Mouse (Mus musculus): Measurements from ENCODE around the gene Pacrg. TPM values are rescaled to one million over a fixed set of nuclear protein-coding genes. Genes with fewer than 3 reads are reported as not detected.

Gene Pacrg
- total RNA-seq, 1 experiment from 2014 or later: 2.9 TPM

DNA sequence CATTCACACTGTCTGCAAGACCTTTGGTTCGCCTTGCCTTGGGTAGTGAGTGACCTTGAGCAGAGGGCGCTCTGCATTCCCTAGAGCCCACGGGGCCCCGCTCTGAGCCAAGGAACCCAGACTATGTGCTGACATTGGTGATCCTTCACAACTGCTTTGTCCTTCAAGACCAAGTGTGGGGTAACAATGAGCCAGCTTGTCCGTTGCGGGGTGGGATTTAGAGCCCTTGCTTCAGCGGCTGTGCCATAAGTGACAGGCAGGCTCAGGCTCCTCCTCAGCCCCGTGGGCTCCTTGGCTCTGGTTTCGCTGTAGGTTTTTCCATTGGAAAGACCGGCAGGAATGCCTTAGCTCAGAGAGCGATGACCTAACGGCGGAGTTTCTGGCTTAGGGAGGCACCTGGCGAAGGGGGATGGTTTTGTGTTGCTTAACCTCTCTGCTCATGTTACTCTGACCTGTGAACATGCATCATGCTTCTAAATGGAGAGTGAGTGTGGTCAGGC, 390.3 kb downstream of the Pacrg start:
- DNase-seq: no peak

DNA sequence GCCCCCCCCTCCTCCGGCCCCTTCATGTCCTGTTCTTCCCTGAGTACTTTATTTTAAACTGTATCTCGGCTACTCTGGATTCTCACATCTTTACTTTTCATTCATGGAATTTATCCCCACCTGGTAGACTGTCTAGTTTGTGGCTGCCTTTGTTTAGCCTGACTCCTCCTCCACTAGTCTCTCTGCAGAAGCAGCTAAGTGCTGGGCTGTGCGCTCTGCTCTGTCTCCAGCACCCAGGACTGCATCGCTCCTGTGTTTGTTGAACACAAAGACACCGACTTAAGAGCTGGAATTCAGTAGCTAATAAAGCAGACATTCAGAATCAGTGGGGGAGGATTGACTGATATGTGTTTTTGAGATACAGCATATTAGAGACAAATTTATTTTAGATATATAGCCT, 391.7 kb downstream of the Pacrg start:
- DNase-seq: no peak

DNA sequence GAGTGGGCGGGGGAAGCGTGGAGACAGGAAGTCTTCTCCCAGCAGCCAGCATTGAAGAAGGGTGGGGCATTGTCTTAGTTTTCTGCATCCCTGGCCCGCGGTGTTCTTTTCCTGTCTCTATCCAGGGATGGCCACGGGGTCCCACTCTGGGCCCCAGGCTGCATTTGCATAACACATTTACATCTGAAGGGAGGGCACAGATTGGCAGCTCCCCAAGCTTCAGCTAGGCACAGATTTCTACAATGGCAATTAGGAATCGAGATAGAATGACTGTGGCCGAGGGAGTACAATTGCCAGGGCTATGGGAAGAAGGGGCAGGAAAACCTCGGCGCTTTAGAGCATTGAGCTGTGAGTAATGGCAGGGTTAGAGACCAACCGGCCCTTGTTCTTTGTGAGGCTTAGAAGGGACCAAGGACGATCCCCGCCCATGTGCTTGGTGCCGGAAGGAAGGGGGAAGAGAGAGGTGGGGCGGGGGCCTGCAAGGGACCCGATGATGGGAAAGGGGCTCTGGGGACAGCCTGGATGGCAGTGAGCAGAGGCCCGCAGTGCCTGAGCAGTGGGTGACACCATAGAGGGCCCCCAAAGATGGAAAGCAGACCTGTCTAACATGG, 398.5 kb downstream of the Pacrg start:
- no peak for DNase-seq

DNA sequence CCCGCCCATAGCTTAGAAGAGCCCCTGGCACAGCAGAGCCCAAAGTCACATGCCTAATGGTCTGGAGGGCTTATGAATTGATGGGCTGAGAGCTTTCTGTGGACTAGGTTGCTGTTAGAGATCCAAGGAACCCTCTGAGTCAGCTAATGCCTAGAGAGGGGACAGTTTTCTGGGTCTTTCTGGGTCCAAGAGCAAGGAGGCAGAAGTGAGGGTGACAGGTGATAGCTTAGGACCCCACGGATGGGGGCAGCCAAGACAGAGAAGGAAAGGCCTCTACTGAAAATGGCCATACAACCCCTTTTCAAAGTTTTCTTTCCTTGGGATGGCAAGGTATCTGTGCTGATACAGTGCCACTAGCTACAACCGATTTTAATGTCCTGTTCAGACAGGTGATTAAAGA, 399.1 kb downstream of the Pacrg start:
- no peak for DNase-seq

DNA sequence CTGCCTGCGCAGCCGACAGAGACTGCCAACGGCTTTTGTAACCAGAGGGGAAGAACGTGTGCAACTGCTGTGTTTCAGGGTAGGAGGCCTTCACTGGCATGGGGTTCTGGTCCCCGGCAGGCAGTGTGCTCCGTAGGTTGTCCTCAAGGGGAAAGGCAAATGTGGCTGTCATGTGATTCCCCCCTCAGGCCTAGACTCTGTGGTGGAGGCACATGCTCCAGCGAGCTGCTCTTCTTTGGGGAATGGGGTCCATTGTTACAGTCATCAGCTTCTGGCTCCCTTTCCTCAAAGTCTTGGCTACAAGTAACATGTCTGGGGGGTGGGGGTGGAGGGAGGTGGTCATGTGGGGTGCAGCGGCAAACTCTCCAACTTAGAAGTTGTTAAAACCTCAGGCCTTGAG, 400.3 kb downstream of the Pacrg start:
- DNase-seq: no peak

DNA sequence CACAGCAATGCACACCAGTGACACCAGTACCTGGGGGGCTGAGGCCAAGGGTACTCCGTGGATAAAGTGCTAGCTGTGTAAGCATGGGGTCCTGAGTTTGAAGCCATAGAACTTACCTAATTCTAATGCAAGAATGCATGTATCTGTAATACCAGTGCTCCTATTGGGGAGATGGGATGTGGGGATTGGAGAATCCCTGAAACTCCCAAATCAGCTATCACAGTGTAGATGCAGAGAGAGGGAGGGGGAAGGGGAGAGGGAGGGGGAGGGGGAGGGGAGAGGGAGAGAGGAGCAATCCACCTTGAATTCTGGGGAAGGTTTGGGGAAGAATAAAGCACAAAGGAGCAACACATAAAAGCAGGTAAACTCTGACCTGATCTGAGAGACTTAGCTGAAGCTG, 405.2 kb downstream of the Pacrg start:
- DNase-seq: no peak

DNA sequence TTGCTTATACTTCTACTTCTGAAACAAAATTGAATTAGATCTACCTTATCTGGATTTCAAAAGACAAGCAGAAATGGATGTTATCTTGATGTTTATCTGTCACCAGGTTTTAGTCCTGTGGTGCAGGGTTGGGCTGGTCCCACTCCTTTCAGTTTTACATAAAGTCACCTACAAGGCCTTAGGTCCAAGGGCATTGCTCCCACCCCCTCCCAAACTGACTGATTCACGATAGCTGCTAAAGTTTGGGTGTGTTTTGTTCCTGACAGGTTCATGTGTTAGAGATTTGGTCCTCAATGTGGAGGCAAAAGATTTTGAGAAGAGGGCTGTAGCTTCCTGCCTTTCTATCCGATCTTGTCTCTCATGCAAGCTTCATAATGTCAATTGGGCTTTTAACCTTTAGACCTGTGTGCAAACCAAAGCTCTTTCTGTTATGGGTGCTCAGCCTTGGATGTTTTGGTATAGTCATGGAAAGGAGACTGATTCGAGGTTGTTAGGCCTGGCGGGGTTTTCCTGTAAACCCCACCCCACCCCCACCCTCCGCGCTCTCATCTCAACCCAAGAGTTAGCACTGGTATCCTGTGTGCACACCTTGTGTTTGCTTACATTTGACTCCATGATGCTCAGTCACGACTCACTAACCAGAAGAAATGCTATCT, 407.5 kb downstream of the Pacrg start:
- no peak for DNase-seq

DNA sequence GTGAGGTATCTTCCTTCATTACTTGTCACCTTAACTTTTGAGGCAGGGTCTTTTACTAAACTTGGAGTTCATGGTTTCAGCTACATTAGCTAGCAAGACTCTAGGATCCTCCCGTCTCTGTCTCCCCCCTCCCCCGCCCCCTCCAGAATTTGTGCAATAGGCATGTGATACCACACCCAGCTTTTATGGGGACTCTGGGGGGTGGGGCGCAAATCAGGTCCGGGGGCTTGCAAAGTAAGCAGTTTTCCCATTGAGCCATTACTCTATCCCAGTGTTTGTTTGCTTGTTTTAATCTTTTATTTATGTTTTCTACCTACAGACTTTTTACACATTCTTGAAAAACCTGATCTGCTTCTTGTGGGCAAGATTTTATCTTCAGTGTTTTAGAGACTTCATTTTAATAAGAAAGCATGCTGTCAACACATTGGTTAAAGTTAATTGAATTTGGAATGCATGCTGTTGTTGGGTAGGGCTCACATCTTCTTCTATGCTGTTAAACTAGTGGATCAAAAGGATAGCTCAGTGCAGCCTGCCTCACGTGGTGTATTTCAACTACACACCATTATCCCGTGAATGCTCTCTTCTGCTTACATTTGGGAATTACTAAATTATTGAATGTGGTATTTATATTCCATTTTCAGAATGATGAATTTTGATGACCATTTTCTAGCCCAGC, 408.1 kb downstream of the Pacrg start:
- DNase-seq: no peak

DNA sequence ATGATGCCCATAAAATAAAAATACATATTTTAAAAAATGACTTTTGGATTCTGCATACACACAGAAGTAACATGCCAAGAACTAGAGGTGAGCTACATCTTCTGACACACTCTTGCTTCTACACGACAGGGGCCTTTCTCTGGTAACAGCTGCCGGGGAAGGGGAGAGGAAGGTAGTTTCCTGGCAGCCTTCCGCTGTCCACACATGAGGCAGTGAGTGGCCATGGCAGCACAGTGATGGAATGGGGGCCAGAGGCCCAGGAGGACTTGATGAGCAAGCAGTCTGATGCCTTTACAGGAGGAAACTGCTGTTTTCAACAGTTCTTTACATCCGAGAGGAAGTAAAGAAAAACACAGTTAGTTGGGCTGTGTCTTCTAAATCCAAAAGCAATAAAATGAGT, 409.3 kb downstream of the Pacrg start:
- no peak for DNase-seq

DNA sequence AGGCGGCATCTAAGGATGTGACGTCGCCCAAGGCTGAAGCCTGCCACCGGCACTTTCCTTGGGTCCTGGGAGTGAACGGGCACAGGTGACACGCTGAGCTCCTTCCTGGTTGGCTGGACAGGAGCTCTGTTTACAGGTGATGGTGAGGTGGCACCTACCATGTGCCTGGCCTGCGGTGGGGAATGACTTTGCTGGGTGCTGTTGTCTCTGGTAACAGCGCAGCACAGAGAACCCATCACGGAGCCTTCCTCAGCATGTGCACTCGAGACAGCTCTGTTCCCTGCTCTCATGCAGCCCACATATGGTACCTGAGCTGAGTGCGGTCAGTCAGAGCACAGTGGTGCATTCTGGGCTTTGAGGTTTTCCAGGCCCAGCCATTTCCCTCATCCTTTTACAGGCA, 410.7 kb downstream of the Pacrg start:
- DNase-seq: no peak

DNA sequence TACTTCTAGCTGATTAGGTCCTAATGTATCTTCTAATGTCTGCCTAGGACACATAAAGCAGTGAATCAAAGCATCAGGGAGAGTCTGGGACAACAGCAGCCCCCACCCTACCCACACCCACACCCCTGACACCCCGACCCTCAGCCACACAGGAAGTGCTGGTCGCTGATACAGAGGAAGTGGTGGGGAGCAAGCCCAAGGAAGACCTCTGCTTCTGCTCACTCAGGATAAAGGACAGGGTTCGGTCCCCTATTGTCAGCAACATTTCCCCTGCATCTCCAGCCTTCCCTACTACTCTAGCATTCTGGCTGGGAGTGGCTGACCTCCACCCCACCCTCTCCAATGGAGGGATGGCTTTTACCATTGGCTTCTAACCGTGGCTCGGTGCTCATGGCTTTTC, 414.8 kb downstream of the Pacrg start:
- no peak for DNase-seq

DNA sequence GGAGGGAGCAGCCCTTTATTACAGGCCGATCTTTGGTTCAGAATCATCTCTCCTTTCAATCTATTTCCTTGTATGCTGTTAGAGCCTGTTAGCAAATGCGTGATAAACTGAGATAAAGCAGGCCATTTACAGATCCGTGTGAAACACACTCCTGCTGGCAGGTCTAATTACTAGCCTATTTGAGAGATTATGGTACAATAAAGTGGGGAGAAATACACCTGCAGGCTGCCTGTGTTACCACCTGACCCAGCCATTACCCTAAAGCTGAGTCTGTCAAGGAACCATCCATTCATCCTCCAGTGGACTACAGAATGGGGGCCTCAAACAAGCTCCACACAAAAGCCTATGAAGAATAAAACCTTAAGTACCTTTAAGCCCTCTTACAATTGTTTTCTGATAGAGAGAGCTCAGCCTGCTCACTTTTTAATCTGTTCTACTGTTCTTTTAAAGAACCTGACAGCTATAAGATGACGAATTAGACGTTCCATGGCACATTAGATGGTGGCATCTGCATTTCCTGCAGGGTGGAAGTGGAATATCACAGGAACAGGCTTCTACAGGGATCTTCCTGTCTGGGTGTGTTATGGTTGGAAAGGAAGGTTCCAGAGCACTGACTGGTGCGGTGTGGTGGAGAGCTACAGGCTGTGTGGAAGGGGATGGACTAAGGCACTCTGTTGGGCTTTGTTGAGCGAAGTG, 422.4 kb downstream of the Pacrg start:
- no peak for DNase-seq

DNA sequence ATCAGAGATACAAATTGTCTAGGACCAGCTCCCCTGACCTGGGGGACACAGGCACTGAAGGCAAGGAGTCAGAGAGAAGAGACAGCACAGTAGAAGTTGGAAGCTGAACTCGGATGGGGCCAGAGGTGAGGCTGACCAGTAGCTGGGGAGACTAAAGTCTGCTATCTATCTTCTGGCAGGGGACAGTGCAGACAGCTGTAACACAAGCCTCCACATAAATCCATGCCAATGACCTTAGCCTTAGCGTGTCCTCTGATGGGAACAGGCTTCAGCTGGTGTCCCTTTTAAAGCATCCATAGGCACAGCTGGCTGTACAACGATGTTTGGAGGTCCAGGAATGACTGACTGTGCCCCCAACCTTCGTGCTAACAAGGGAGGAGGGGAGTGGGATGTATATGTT, 423.1 kb downstream of the Pacrg start:
- DNase-seq: no peak

DNA sequence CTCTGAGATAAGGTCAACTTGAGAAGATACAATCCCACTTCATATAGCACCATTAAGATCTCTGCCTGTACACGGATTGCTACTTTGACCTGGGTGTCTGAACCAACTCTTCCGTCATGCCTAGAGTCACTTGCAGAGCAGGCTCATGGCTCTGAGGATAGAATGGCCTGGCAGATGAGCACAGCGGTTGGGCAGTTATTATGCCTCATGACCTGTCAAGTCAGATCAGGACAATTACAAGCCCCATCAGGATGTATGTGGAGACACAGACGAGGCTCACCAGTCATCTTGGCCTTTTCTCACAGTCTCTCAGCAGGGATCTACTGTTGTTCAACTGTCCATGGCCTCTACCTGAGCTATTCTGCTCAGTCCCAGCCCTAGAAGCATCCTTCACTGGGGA, 424.0 kb downstream of the Pacrg start:
- DNase-seq: no peak

DNA sequence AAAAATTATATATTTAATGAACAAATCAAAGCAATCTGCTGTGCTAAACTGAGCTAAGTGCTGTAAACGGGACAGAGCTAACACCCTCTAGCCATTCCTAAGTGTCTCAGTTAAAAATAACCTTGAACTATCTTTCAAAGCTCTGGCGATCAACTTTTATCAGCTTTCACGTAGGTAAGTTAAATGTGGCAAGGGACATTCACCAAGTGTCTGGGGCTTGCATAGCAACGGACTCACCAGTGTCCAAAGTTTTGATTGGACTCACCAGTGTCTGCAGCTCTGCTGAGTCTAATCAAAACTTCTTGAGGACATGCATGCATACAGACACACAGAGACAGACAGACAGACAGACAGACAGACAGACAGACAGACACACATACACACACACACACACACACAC, 425.7 kb downstream of the Pacrg start:
- DNase-seq: no peak

DNA sequence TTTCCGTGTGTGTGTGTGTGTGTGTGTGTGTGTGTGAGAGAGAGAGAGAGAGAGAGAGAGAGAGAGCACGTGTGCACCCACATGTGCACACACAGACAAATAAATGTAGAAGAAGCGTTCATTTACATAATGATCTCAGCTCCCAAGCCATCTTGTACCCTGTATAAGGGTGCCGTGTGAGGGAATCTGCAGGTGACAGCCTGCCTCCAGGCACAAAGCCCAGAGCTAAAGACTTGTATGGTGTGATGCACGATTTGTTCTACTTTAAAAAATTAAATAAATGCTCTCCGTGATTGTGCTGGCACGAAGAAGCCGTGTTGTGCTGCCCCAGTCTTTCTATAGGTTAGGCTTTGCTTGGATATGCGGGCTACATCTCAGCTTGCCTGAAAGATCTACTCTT, 426.2 kb downstream of the Pacrg start:
- no peak for DNase-seq

DNA sequence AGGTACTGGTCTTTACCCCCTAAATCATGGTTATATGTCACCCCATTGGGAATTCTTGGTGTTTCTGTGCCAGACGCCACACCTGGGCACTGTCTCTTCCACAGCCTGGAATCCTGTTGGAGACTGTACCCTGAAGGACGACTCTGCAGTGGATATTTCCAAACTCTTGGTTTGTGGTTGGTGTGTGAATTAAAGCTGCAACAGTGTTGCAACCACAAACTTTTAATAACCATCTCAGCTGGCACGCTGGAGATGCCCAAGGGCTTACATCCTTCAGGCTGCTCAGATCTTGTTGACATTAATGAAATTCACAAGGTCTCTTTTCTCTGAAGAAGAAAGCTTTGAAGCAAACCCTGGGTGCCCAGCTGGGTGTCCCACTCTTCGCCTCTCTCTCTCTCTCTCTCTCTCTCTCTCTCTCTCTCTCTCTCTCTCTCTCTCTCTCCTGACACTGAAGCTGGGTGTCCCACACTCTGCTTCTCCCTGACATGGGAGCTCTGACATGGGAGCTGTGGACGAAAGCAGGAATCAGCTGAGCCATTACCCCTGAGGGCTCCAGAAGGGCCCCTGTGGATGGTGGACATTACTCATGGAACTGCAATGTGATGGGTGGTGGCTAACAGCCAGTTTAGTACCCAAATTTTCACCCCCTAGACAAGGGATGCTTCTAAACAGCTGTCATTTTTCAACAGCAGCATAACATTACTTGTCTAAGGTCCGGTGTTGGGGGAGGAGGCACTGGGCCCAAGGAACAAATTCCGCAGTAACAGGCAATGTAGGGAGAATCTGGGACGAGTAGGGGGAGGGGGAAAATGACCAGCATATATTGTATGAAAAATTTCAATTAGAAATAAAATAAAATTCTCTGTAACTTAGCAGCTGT, 429.3 kb downstream of the Pacrg start:
- no peak for DNase-seq

DNA sequence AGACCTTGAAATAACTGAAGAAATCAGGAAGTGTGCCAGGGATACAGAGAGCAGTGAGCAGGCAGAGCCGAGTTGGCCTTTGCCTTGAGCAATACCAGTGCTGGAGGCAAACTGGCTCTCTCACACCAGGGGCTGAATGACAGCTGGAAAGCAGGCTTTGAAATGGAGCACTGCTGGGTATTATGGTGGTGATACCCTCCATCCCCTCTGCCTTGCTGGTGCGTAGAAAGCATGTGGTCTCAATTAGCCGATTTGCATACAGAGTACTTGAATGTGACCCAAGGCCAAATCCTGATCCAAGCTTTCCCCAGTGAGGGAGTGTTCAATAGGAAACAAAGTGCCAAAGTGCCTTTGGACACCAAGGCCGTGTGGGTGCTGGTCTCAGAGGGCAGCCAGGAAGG, 431.4 kb downstream of the Pacrg start:
- DNase-seq: no peak

DNA sequence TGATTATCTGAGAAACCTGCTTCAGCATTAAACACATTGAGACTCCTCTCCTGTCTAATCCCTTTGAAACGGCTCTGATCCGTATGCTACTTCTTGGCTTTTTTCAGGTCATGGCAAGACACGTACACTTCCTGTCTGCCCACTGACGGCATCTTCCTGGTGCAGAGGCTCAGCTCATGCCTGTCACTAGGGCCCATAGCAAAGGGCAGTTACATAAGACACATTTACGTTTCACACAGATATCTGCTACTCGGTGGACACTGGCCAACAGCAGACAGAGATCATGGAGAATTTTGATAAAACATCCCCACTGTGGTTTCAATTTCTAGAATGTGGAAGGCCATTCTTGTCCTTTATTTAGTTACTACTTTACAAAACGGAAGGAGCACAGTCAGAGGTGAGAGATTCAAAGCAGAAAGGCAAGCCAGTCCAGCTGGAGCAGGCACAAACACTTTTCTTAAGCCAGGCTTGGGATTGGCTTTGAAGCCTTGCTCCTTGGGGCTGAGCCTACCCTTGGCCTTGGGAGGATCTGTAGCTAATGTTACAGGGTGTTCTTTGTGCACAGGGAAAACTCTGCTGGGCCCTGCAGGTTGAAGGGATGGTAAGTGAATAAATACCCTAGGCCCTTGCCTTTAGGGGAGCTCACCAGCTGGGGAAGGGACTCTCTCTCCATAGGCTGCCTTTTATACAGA, 432.9 kb downstream of the Pacrg start:
- DNase-seq: no peak

DNA sequence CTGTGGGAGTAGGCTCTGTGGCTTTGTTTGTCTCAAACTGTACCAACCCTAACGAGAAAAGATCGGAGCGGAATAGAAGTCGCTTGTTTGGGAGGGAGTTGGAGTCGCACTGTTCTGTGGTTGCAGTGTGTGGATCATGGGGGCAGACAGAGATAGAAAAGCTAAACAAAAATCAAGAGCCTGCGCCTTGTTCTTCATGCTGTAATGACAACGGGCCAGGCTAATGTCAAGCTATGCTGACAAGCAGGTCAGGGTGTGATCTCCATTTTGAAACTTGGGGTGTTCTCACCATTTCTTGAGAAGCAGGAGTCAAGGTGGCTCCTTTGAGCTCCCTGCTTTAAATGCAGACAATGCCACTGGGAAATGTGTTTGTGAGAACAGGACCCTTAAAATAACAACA, 433.8 kb downstream of the Pacrg start:
- no peak for DNase-seq

DNA sequence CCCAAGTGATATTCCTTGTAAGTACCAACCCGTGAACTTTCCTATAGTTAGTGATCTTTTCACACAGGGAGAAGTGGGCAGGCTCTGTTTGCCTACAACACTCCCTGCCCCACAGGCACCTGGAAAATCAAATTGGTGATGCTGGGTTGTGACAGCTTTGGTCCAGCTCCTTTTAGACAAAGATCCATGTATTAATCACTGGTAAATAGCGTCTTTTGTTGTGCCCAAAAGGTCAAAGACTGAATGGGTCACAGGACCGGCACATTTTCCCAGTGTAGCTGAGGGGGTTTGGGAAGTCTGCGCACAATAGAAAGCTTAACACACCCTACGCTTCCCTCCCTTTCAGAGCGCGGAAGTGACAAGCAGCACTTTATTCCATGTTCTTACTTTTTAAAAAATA, 434.2 kb downstream of the Pacrg start:
- DNase-seq: no peak

DNA sequence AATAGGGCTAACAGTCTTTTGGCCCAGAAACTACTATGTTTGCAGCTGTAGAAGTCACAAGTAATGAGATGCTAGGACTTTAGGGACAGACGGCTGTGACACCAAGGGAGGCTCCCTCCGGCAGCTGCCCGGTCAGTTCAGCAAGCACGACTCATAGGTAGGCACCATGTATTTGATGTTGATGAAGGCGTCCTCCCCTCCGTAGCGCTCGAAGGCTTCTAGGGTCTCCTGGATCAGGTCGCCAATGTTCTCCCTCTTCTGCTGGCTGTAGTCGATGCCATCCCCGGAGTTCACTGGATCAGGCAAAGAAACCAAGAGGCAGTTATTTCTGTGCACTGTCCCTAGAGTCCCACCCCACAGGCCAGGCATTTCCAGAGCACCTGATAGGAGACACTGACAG, 436.9 kb downstream of the Pacrg start:
- DNase-seq: no peak
